Mouse (Mus musculus) myocyte (in vitro differentiated cells): ENCODE measurements around the gene Cobll1. TPM values are rescaled to one million over a fixed set of nuclear protein-coding genes. Genes with fewer than 3 reads are reported as not detected.
A peak's percentile ranks its signal among the peaks of the same experiment; 100 is the strongest.

Source experiments
- H3K27me3 ChIP-seq: one replicate; pipeline ENCODE4 v1.6.1; 2011; ENCODE audit not compliant: control insufficient read depth, insufficient read depth, insufficient read length
- H3K36me3 ChIP-seq: one replicate; pipeline ENCODE4 v1.6.1; 2011; ENCODE audit not compliant: control insufficient read depth, insufficient read depth
- H3K4me2 ChIP-seq: one replicate; pipeline ENCODE4 v1.6.1; 2011; ENCODE audit warnings: low read depth, control low read depth
- H3K4me3 ChIP-seq: one replicate; pipeline ENCODE4 v1.5.1; 2011; ENCODE audit warnings: mild to moderate bottlenecking, control low read depth, moderate library complexity
- H3K79me2 ChIP-seq: one replicate; pipeline ENCODE4 v1.6.1; 2011; ENCODE audit not compliant: control insufficient read depth, insufficient read depth
- H3ac ChIP-seq: one replicate; pipeline ENCODE4 v1.6.1; 2011; ENCODE audit not compliant: control insufficient read depth, insufficient read length
- CEBPB ChIP-seq: IDR thresholded peaks from 2 replicates; pipeline ENCODE4 v1.6.1; 2011; ENCODE audit warnings: mild to moderate bottlenecking, moderate library complexity; ENCODE audit not compliant: poor library complexity, insufficient read depth, severe bottlenecking
- E2F4 ChIP-seq: IDR thresholded peaks from one replicate; pipeline ENCODE4 v1.6.1; 2011; ENCODE audit warnings: mild to moderate bottlenecking, control low read depth, moderate library complexity; ENCODE audit not compliant: insufficient read depth
- MAX ChIP-seq: IDR thresholded peaks from one replicate; pipeline ENCODE4 v1.6.1; 2011; ENCODE audit warnings: low read depth, mild to moderate bottlenecking, control low read depth
- MYOD1 ChIP-seq, 3 experiments: IDR thresholded peaks; one replicate each; pipeline ENCODE4 v1.6.1; 2011; ENCODE audit warnings: control low read depth in 2 of 3, low read depth in 2 of 3, mild to moderate bottlenecking in 2 of 3, moderate library complexity in 1 of 3; ENCODE audit not compliant: insufficient read length in 2 of 3, control insufficient read depth in 1 of 3
- MYOG ChIP-seq, 3 experiments: IDR thresholded peaks; one replicate each; pipeline ENCODE4 v1.6.1; 2011; ENCODE audit warnings: control low read depth in 2 of 3, low read depth in 2 of 3, mild to moderate bottlenecking in 2 of 3; ENCODE audit not compliant: insufficient read length in 2 of 3, control insufficient read depth in 1 of 3, insufficient read depth in 1 of 3
- POLR2A ChIP-seq: IDR thresholded peaks from one replicate; pipeline ENCODE4 v1.6.1; 2011; ENCODE audit warnings: low read depth, mild to moderate bottlenecking, control low read depth, moderate library complexity; ENCODE audit not compliant: insufficient read length
- POLR2AphosphoS2 ChIP-seq: IDR thresholded peaks from one replicate; pipeline ENCODE4 v1.6.1; 2011; ENCODE audit warnings: low read depth, control low read depth; ENCODE audit not compliant: insufficient read length
- REST ChIP-seq: IDR thresholded peaks from one replicate; pipeline ENCODE4 v1.6.1; 2011; ENCODE audit warnings: mild to moderate bottlenecking, control low read depth, moderate library complexity; ENCODE audit not compliant: insufficient read depth, insufficient read length
- SRF ChIP-seq: IDR thresholded peaks from one replicate; pipeline ENCODE4 v1.6.1; 2011; ENCODE audit warnings: low read depth; ENCODE audit not compliant: control insufficient read depth, insufficient read length
- TCF12 ChIP-seq: IDR thresholded peaks from one replicate; pipeline ENCODE4 v1.6.1; 2011; ENCODE audit warnings: mild to moderate bottlenecking, control low read depth; ENCODE audit not compliant: poor library complexity, insufficient read depth, severe bottlenecking
- TCF3 ChIP-seq: IDR thresholded peaks from one replicate; pipeline ENCODE4 v1.6.1; 2011; ENCODE audit warnings: low read depth, control low read depth; ENCODE audit not compliant: insufficient read length
- USF1 ChIP-seq: IDR thresholded peaks from one replicate; pipeline ENCODE4 v1.6.1; 2011; ENCODE audit warnings: low read depth, mild to moderate bottlenecking, control low read depth, moderate library complexity
- polyA plus RNA-seq: library from polyadenylated mRNA; unstranded; fragments of >200 nt; fragmentation: generic; extraction: Trizol; gene quantifications from one replicate; pipeline ENCODE4 v1.2.1, GENCODE M21; 2012; ENCODE audit warnings: missing spikeins

Gene Cobll1
- polyA plus RNA-seq, 1 experiment: 2.4 TPM

GRCm38 (mm10) chr2:65195233-65196010, 43.8 kb downstream of the Cobll1 start:
- Histone ChIP-seq H3K79me2 (no peaks in the 10 kb centered on the region), H3K27me3 (no peaks in the 10 kb centered on the region), H3K36me3 (no peaks in the 10 kb centered on the region), H3ac (no peak overlapping the region), H3K4me2 (peak overlapping the region; percentile 77), H3K4me3 (no peak overlapping the region)
- no peak for TF ChIP-seq REST
- TF ChIP-seq TCF3: no peak
- TF ChIP-seq POLR2AphosphoS2: no peak
- no peak for TF ChIP-seq MYOD1 (IDR thresholded peaks at IDR 0.05; ENCODE audit: control insufficient read depth in 1 of 3, insufficient read length in 2 of 3, low read depth in 2 of 3)
- no peak for TF ChIP-seq SRF
- TF ChIP-seq MAX: no peak
- TF ChIP-seq TCF12: no peak
- TF ChIP-seq USF1: no peak
- TF ChIP-seq CEBPB: no peak
- no peak for TF ChIP-seq E2F4
- no peak for TF ChIP-seq MYOG (IDR thresholded peaks at IDR 0.05; ENCODE audit: control insufficient read depth in 1 of 3, insufficient read depth in 1 of 3, insufficient read length in 2 of 3, low read depth in 2 of 3)
- no peak for TF ChIP-seq POLR2A

DNA sequence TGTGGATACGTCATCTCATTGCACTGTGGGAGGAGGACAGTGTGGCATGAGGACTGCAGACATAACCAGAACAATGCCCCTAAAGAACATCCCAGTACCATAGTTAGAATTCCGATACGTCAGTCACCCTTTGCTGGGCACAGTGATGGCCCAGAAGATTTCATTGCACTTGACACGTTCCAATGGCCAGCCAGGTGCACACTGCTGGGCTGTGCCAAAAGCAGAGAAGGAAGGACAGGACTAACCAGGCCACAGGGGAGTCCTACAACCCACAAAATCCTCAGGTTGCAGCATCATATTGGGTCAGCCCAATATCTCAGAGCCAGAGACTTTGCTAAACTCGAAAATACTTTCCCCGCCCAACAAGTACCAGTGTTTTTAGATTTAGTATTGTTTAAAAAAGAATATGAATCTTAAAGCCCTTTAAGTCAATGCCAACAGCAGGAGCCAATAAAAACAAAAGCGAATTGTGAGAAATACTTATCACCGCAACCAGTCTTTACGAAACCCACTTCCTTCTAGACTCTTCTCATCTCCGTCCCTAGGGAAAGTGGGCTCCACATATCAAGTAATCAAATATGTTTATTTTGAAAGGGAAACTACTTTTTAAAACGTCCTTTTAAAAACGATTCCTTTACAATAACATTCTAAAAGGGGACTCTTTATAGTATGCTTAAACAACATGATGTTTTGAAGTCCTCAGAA, 46.0 kb downstream of the Cobll1 start:
- Histone ChIP-seq H3K4me3 (no peak overlapping the region), H3K36me3 (no peaks in the 10 kb centered on the region), H3ac (no peak overlapping the region), H3K27me3 (no peaks in the 10 kb centered on the region), H3K4me2 (peak overlapping the region; percentile 70), H3K79me2 (no peaks in the 10 kb centered on the region)
- TF ChIP-seq CEBPB: peak; percentile 14; the same call in 1 of the 2 replicates
- no peak for TF ChIP-seq USF1
- TF ChIP-seq POLR2A: no peak
- peak in 1 of 3 experiments; percentile 38 for TF ChIP-seq MYOD1 (IDR thresholded peaks at IDR 0.05; ENCODE audit: control insufficient read depth in 1 of 3, insufficient read length in 2 of 3, low read depth in 2 of 3)
- TF ChIP-seq TCF12: no peak

DNA sequence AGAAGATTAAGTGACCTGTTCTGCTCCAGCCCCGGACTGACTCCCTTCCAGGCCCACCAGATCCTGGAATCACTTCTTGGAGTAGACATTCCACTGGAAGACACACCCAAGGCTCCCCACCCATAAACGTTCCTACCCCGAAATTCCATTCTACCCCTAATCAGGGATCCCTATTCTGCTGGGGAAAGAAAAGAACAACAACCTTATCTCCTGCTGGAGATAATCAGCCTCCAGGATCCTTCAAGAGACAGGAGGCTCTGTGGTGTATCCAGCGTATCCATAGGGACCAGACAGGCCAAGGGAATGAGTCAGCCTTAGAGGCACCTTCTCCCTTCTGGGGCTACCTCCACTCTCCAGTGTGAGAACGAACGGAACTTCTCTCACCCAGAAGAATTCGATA, 47.8 kb downstream of the Cobll1 start:
- Histone ChIP-seq H3K4me2 (peak overlapping the region; percentile 43), H3K79me2 (no peaks in the 10 kb centered on the region), H3K36me3 (no peaks in the 10 kb centered on the region), H3K27me3 (no peaks in the 10 kb centered on the region), H3K4me3 (no peak overlapping the region), H3ac (no peak overlapping the region)
- no peak for TF ChIP-seq CEBPB
- no peak for TF ChIP-seq POLR2A
- TF ChIP-seq E2F4: no peak
- no peak for TF ChIP-seq REST
- no peak for TF ChIP-seq TCF3
- no peak for TF ChIP-seq USF1
- no peak for TF ChIP-seq SRF
- no peak for TF ChIP-seq MYOD1 (IDR thresholded peaks at IDR 0.05; ENCODE audit: control insufficient read depth in 1 of 3, insufficient read length in 2 of 3, low read depth in 2 of 3)
- no peak for TF ChIP-seq MAX

DNA sequence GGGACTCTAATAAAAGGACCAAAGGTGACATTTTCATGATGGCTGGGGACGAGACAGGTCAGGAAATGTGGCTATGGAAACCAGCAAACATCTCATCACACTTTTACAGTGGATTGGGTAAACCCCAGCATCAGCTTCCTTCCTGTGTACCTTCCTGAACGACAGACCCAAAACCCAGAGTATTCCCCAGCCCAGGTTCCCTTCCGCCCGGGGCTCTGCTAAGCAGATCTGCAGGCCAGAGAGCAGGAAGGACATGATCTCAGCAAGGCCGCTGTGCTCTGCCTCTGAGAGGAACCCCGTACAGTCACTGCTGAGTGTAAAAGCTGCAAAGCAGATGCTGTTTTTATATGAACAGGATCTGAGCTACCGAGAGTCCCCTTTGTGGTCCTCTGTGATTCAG, 49.9 kb downstream of the Cobll1 start:
- H3K27me3 ChIP-seq: no peaks in the 10 kb centered on the region
- no peaks in the 10 kb centered on the region for H3K79me2 ChIP-seq
- H3K4me2 ChIP-seq: no peak overlapping the region
- H3K4me3 ChIP-seq: no peak overlapping the region
- H3ac ChIP-seq: no peak overlapping the region
- no peaks in the 10 kb centered on the region for H3K36me3 ChIP-seq
- no peak for TF ChIP-seq REST
- TF ChIP-seq CEBPB: no peak

DNA sequence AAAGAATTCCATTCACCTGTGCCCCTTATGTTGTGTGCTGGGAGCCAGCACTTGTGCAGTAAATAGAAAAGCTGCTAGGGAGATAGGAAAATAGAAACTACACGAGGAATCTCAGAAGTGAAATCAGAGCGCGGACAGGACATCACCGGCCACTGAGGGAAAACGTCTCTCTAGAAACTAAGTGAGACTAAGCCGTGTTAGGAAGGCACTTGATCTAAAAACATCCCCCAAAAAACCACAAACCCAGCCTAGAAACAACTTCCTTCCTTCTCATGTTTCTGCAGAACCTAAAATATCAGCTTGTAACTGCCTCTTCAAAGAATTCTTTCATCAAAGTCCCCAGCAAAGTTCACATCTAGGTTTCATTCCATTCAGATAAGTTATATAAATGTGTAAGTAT, 50.6 kb downstream of the Cobll1 start:
- Histone ChIP-seq H3K79me2 (no peaks in the 10 kb centered on the region), H3K36me3 (no peaks in the 10 kb centered on the region), H3K4me3 (no peak overlapping the region), H3K27me3 (no peaks in the 10 kb centered on the region), H3ac (no peak overlapping the region), H3K4me2 (peak overlapping the region; percentile 70)
- TF ChIP-seq CEBPB (no peak), REST (no peak), SRF (no peak), MYOG (IDR thresholded peaks at IDR 0.05; ENCODE audit: control insufficient read depth in 1 of 3, insufficient read depth in 1 of 3, insufficient read length in 2 of 3, low read depth in 2 of 3) (no peak), E2F4 (no peak), TCF3 (no peak), MAX (no peak), MYOD1 (IDR thresholded peaks at IDR 0.05; ENCODE audit: control insufficient read depth in 1 of 3, insufficient read length in 2 of 3, low read depth in 2 of 3) (no peak), USF1 (no peak), TCF12 (no peak), POLR2A (no peak), POLR2AphosphoS2 (no peak)
